Mouse (Mus musculus) cortical plate, adult 2 months (tissue): ENCODE measurements at regions not wholly inside any gene's neighbourhood (a gene's known extent, or its start where the extent isn't known, plus 50 kb on each side); places are given as distances from the start of the nearest gene placed in this dataset.

Source experiments
- CTCF ChIP-seq: fragments of 200-500 bp; IDR thresholded peaks from 2 replicates; pipeline ENCODE4 v1.5.1; 2011; ENCODE audit warnings: mild to moderate bottlenecking, control low read depth, low read length; ENCODE audit not compliant: insufficient read depth; ENCODE audit errors: extremely low read depth
- POLR2A ChIP-seq: fragments of 200-500 bp; IDR thresholded peaks from 2 replicates; pipeline ENCODE4 v1.6.1; 2011; ENCODE audit warnings: mild to moderate bottlenecking, low read length, control low read depth; ENCODE audit not compliant: insufficient read depth; ENCODE audit errors: extremely low read depth

DNA sequence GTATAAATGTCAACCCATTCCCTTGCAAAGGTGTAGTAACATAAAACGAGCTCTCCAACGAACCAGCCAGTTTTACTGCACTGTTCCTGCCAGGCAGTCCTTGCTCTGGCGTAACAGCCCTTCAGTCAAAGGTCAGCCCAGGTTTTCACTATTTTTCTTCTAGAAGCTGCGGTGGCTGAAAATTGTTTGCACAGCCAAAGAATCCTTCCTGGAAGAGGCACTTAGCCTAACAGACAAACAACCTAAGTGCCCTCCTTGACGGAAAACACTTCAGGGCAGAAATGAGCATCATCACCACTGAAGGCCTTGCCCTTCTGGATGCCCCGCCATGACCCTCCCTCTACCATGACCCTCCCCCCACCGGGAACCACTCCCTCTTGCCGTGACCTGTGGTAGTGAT lies 93.6 kb downstream of the Irs2 start:
- TF ChIP-seq POLR2A (no peak), CTCF (no peak)
